In genomic region chr5:107448784-107449183, GRCm38 (mm10) we compare ENCODE assay signal across 32 mouse cellular contexts. TPM values are rescaled to one million over a fixed set of nuclear protein-coding genes. Genes with fewer than 3 reads are reported as not detected.
DNase-seq lines count a peak whose midpoint lies in the region; ATAC-seq and TF ChIP-seq lines count a peak whose summit lies in the region.
"Had no signal": no experiment of that assay in that cellular context is flagged by ENCODE, and none has a peak within 500 bp of the region (broad histone marks: within the 10 kb centered on the region; RNA-seq: fewer than 3 reads in every experiment).

No protein-coding gene starts in this region.

- H3K36me3 ChIP-seq in intestine, embryonic 15.5 days: no peaks in the 10 kb centered on the region
- H3K36me3 ChIP-seq in intestine, postnatal 0 days (ENCODE audit: control insufficient read depth, insufficient read depth): no peaks in the 10 kb centered on the region
- H3K36me3 ChIP-seq in midbrain, embryonic 14.5 days (ENCODE audit: control insufficient read depth, insufficient read depth, low read length): no peaks in the 10 kb centered on the region
- H3K36me3 ChIP-seq: heart, embryonic 15.5 days had no signal

- TF ChIP-seq CTCF in intestine, postnatal 0 days (IDR thresholded peaks at IDR 0.05; ENCODE audit: low read depth): no peak

- no peaks in the 10 kb centered on the region for H3K9me3 ChIP-seq in intestine, embryonic 15.5 days
- no peaks in the 10 kb centered on the region for H3K9me3 ChIP-seq in intestine, postnatal 0 days (ENCODE audit: control insufficient read depth)
- no peaks in the 10 kb centered on the region for H3K9me3 ChIP-seq in midbrain, embryonic 14.5 days (ENCODE audit: control insufficient read depth, low read length)
- H3K9me3 ChIP-seq: forebrain, embryonic 10.5 days; forebrain, embryonic 13.5 days; heart, embryonic 12.5 days; heart, embryonic 15.5 days; hindbrain, embryonic 10.5 days; hindbrain, embryonic 13.5 days had no signal

- H3K4me3 ChIP-seq in intestine, embryonic 15.5 days (replicated peaks): no peak overlapping the region
- no peak overlapping the region for H3K4me3 ChIP-seq in intestine, postnatal 0 days (ENCODE audit: low read depth, low read length)
- no peak overlapping the region for H3K4me3 ChIP-seq in midbrain, embryonic 14.5 days (replicated peaks; ENCODE audit: low read depth, low read length)
- H3K4me3 ChIP-seq: forebrain, embryonic 10.5 days; forebrain, embryonic 13.5 days; gastrocnemius, adult 2 months; heart, embryonic 12.5 days; heart, embryonic 15.5 days; hindbrain, embryonic 10.5 days; hindbrain, embryonic 13.5 days had no signal

- 84% methylated on average over 4 of the region's 4 CpGs for WGBS in intestine, embryonic 15.5 days
- 81% methylated on average over 4 of the region's 4 CpGs for WGBS in intestine, postnatal 0 days
- WGBS in midbrain, embryonic 14.5 days: 91% methylated on average over 4 of the region's 4 CpGs

- no peaks in the 10 kb centered on the region for H3K4me1 ChIP-seq in intestine, embryonic 15.5 days (replicated peaks)
- no peaks in the 10 kb centered on the region for H3K4me1 ChIP-seq in intestine, postnatal 0 days (replicated peaks; ENCODE audit: control insufficient read depth, insufficient read depth, low read length)
- no peaks in the 10 kb centered on the region for H3K4me1 ChIP-seq in midbrain, embryonic 14.5 days (ENCODE audit: control insufficient read depth, insufficient read depth, low read length)
- H3K4me1 ChIP-seq: forebrain, embryonic 10.5 days; forebrain, embryonic 13.5 days; heart, embryonic 12.5 days; heart, embryonic 15.5 days; hindbrain, embryonic 10.5 days; hindbrain, embryonic 13.5 days had no signal

- no peak overlapping the region for H3K9ac ChIP-seq in intestine, embryonic 15.5 days
- H3K9ac ChIP-seq in intestine, postnatal 0 days (ENCODE audit: low read depth, low read length): no peak overlapping the region
- H3K9ac ChIP-seq in midbrain, embryonic 14.5 days (replicated peaks; ENCODE audit: low read length): no peak overlapping the region
- H3K9ac ChIP-seq: forebrain, embryonic 13.5 days; heart, embryonic 12.5 days; heart, embryonic 15.5 days; hindbrain, embryonic 13.5 days had no signal

- DNase-seq in left cerebral cortex, adult 9 months (ENCODE audit: low spot score in 2 of 2): peak; percentile 47 to 54
- no peak for DNase-seq in left cerebral cortex, adult 11 months (ENCODE audit: low spot score)
- peak; percentile 20 for DNase-seq in right cerebral cortex, postnatal 25 days
- DNase-seq in right cerebral cortex, postnatal 4 days: no peak
- peak; percentile 68 for DNase-seq in telencephalon, adult 2 months (ENCODE audit: low read depth, low spot score)
- no peak for DNase-seq in midbrain, embryonic 14.5 days
- DNase-seq: adrenal gland, adult 8-10 months; adrenal gland, postnatal 25 days; cerebellum, adult 18-20 months; cerebellum, adult 9-10 months; cerebellum, postnatal 14 days; gastrocnemius, adult 2 months; gastrocnemius, postnatal 14 days; heart, adult 18-20 months; heart, postnatal 10 days; heart, postnatal 36 days had no signal

- no peaks in the 10 kb centered on the region for H3K27me3 ChIP-seq in intestine, embryonic 15.5 days (replicated peaks)
- no peaks in the 10 kb centered on the region for H3K27me3 ChIP-seq in intestine, postnatal 0 days (replicated peaks; ENCODE audit: control insufficient read depth, insufficient read depth, low read length)
- H3K27me3 ChIP-seq in midbrain, embryonic 14.5 days (ENCODE audit: control insufficient read depth, insufficient read depth, low read length): no peaks in the 10 kb centered on the region
- H3K27me3 ChIP-seq: forebrain, embryonic 13.5 days; heart, embryonic 12.5 days; heart, embryonic 15.5 days; hindbrain, embryonic 13.5 days had no signal

- no peak overlapping the region for H3K27ac ChIP-seq in intestine, embryonic 15.5 days
- no peak overlapping the region for H3K27ac ChIP-seq in intestine, postnatal 0 days (ENCODE audit: low read depth, low read length)
- no peak overlapping the region for H3K27ac ChIP-seq in midbrain, embryonic 14.5 days (replicated peaks; ENCODE audit: low read depth, low read length)
- H3K27ac ChIP-seq: forebrain, embryonic 10.5 days; forebrain, embryonic 13.5 days; gastrocnemius, adult 2 months; heart, embryonic 15.5 days; hindbrain, embryonic 10.5 days; hindbrain, embryonic 13.5 days had no signal

- ATAC-seq in intestine, embryonic 15.5 days: 0 out of 2 replicates have a peak, but pooled peaks have one; percentile 25
- ATAC-seq in intestine, postnatal 0 days: no peak
- no peak for ATAC-seq in midbrain, embryonic 14.5 days (ENCODE audit: low FRiP score, low TSS enrichment)
- ATAC-seq: activated CD4-positive, CD25-positive, alpha-beta regulatory T cell, adult 4 months; CD4-positive, CD25-positive, alpha-beta regulatory T cell, adult 4 months; forebrain, embryonic 13.5 days; forebrain, embryonic 16.5 days; hindbrain, embryonic 16.5 days had no signal

- H3K4me2 ChIP-seq in intestine, embryonic 15.5 days (replicated peaks): no peak overlapping the region
- H3K4me2 ChIP-seq in intestine, postnatal 0 days (replicated peaks; ENCODE audit: low read depth): no peak overlapping the region
- no peak overlapping the region for H3K4me2 ChIP-seq in midbrain, embryonic 14.5 days (ENCODE audit: low read length)
- H3K4me2 ChIP-seq: forebrain, embryonic 13.5 days; heart, embryonic 12.5 days; heart, embryonic 15.5 days; hindbrain, embryonic 13.5 days had no signal

RNA-seq across cellular contexts. Expression of gene Btbd8, which starts 11.0 kb away (rescaled TPM):
- polyA plus RNA-seq in intestine, embryonic 15.5 days (2015; fragmentation: Nextera tagmentation; extraction: Ambion mirVana): 4.0 and 4.1 TPM in 2 replicates
- polyA plus RNA-seq in intestine, postnatal 0 days (2015; fragmentation: Nextera tagmentation; extraction: Ambion mirVana): 1.3 and 1.5 TPM in 2 replicates
- polyA plus RNA-seq in midbrain, embryonic 14.5 days (2014; fragmentation: Nextera tagmentation; extraction: Ambion mirVana): 14.7 and 19.9 TPM in 2 replicates

RNA-seq across cellular contexts. Expression of gene Lpcat2b, which starts 17.4 kb away (rescaled TPM):
- not detected in 2 replicates for polyA plus RNA-seq in intestine, embryonic 15.5 days (2015; fragmentation: Nextera tagmentation; extraction: Ambion mirVana)
- not detected in 2 replicates for polyA plus RNA-seq in intestine, postnatal 0 days (2015; fragmentation: Nextera tagmentation; extraction: Ambion mirVana)
- not detected in 2 replicates for polyA plus RNA-seq in midbrain, embryonic 14.5 days (2014; fragmentation: Nextera tagmentation; extraction: Ambion mirVana)
- polyA plus RNA-seq: activated CD4-positive, CD25-positive, alpha-beta regulatory T cell, adult 4 months; C2C12; CD4-positive, CD25-positive, alpha-beta regulatory T cell, adult 4 months; embryonic facial prominence, embryonic 11.5 days; embryonic facial prominence, embryonic 14.5 days; forebrain, embryonic 10.5 days; forebrain, embryonic 13.5 days; forebrain, embryonic 16.5 days; heart, embryonic 12.5 days; heart, embryonic 15.5 days; hindbrain, embryonic 10.5 days; hindbrain, embryonic 13.5 days; hindbrain, embryonic 16.5 days had no signal

RNA-seq across cellular contexts. Expression of gene Ephx4, which starts 46.2 kb away (rescaled TPM):
- 0.44 and 0.81 TPM in 2 replicates for polyA plus RNA-seq in intestine, embryonic 15.5 days (2015; fragmentation: Nextera tagmentation; extraction: Ambion mirVana)
- 0.58 and 0.70 TPM in 2 replicates for polyA plus RNA-seq in intestine, postnatal 0 days (2015; fragmentation: Nextera tagmentation; extraction: Ambion mirVana)
- 0.93 and 2.9 TPM in 2 replicates for polyA plus RNA-seq in midbrain, embryonic 14.5 days (2014; fragmentation: Nextera tagmentation; extraction: Ambion mirVana)
- polyA plus RNA-seq: C2C12 had no signal

RNA-seq across cellular contexts. Expression of gene Gm42669, which starts 58.6 kb away (rescaled TPM):
- polyA plus RNA-seq in intestine, embryonic 15.5 days (2015; fragmentation: Nextera tagmentation; extraction: Ambion mirVana): 0.04 and 0.24 TPM in 2 replicates
- 0.08 and 0.18 TPM in 2 replicates for polyA plus RNA-seq in intestine, postnatal 0 days (2015; fragmentation: Nextera tagmentation; extraction: Ambion mirVana)
- 0.84 and 0.89 TPM in 2 replicates for polyA plus RNA-seq in midbrain, embryonic 14.5 days (2014; fragmentation: Nextera tagmentation; extraction: Ambion mirVana)
- polyA plus RNA-seq: gonadal fat pad, adult 2 months had no signal

Comparison
In these comparisons a context has a peak if more than half of its experiments do, and no peak if none do; other contexts are left out.
1. DNase-seq: peak in left cerebral cortex, adult 9 months (2 of 2), right cerebral cortex, postnatal 25 days (single experiment) and telencephalon, adult 2 months (single experiment); none in left cerebral cortex, adult 11 months (single experiment), right cerebral cortex, postnatal 4 days (single experiment) and midbrain, embryonic 14.5 days (single experiment).